Comparison of ENCODE assay signal across 8 mouse cellular contexts in genomic region chr11:83440081-83441064, GRCm38 (mm10). TPM values are rescaled to one million over a fixed set of nuclear protein-coding genes. Genes with fewer than 3 reads are reported as not detected.
A peak's percentile ranks its signal among the peaks of the same experiment; 100 is the strongest.
DNase-seq lines count a peak whose midpoint lies in the region; ATAC-seq lines count a peak whose summit lies in the region.

No protein-coding gene starts in this region.

- under 1% methylated on average over 66 of the region's 75 CpGs for WGBS in hindbrain, embryonic 13.5 days

- no peaks in the 10 kb centered on the region for H3K9me3 ChIP-seq in hindbrain, embryonic 13.5 days

- H3K4me1 ChIP-seq in hindbrain, embryonic 13.5 days (replicated peaks), result peaks cover 18% of the 10 kb centered on the region

- peak overlapping the region; percentile 71 for H3K9ac ChIP-seq in hindbrain, embryonic 13.5 days

- H3K4me3 ChIP-seq in hindbrain, embryonic 13.5 days, result peak overlapping the region; percentile 60

- H3K36me3 ChIP-seq in hindbrain, embryonic 13.5 days, result no peaks in the 10 kb centered on the region

- peak; percentile 81 for DNase-seq in T-cell, adult 2 months (ENCODE audit: low spot score)
- peak; percentile 94 for DNase-seq in cerebellum, postnatal 14 days
- DNase-seq in frontal cortex, postnatal 25 days (ENCODE audit: low spot score in 2 of 2), result peak; percentile 76
- DNase-seq in layer of hippocampus, postnatal 14 days (ENCODE audit: low spot score in 2 of 2), result peak; percentile 86 to 87
- DNase-seq in lung, postnatal 14 days, result peak; percentile 90
- peak; percentile 85 for DNase-seq in ovary, postnatal 36 days (ENCODE audit: low spot score)
- peak; percentile 90 for DNase-seq in thymus, postnatal 14 days

- peak overlapping the region; percentile 12; the same call in 1 of the 2 replicates for H3K27ac ChIP-seq in hindbrain, embryonic 13.5 days

- H3K4me2 ChIP-seq in hindbrain, embryonic 13.5 days, result peak overlapping the region; percentile 80

- peak; percentile 91 for ATAC-seq in hindbrain, embryonic 13.5 days (ENCODE audit: low FRiP score)

- peaks cover 55% of the 10 kb centered on the region for H3K27me3 ChIP-seq in hindbrain, embryonic 13.5 days

RNA-seq across cellular contexts. Expression of gene 1700020L24Rik, which starts 2.9 kb away (rescaled TPM):
- polyA plus RNA-seq in hindbrain, embryonic 13.5 days (2015; fragmentation: Nextera tagmentation; extraction: Ambion mirVana), result 0.48 TPM in 1 of 2 replicates, not detected in the other
- not detected for total RNA-seq in layer of hippocampus, postnatal 14 days (2021)

RNA-seq across cellular contexts. Expression of gene Gas2l2, which starts 11.1 kb away (rescaled TPM):
- 0.43 and 1.4 TPM in 2 replicates for polyA plus RNA-seq in hindbrain, embryonic 13.5 days (2015; fragmentation: Nextera tagmentation; extraction: Ambion mirVana)
- 1 to 10 TPM in 1 of 2 experiments, under 1 TPM in 1; 0.29 to 1.0 TPM for total RNA-seq in layer of hippocampus, postnatal 14 days (2021)

RNA-seq across cellular contexts. Expression of gene Mmp28, which starts 22.5 kb away (rescaled TPM):
- 3.5 and 3.8 TPM in 2 replicates for polyA plus RNA-seq in hindbrain, embryonic 13.5 days (2015; fragmentation: Nextera tagmentation; extraction: Ambion mirVana)
- 1 to 10 TPM; 3.2 to 3.3 TPM for total RNA-seq in layer of hippocampus, postnatal 14 days (2021)

RNA-seq across cellular contexts. Expression of gene Rasl10b, which starts 31.4 kb away (rescaled TPM):
- 22.2 and 22.5 TPM in 2 replicates for polyA plus RNA-seq in hindbrain, embryonic 13.5 days (2015; fragmentation: Nextera tagmentation; extraction: Ambion mirVana)
- 100 to 1,000 TPM; 219 to 224 TPM for total RNA-seq in layer of hippocampus, postnatal 14 days (2021)

RNA-seq across cellular contexts. Expression of gene Taf15, which starts 32.5 kb away (rescaled TPM):
- polyA plus RNA-seq in hindbrain, embryonic 13.5 days (2015; fragmentation: Nextera tagmentation; extraction: Ambion mirVana), result 14.7 and 16.4 TPM in 2 replicates
- 10 to 100 TPM; 64.1 to 65.9 TPM for total RNA-seq in layer of hippocampus, postnatal 14 days (2021)

Comparison
In these comparisons a context has a peak if more than half of its experiments do, and no peak if none do; other contexts are left out.
1. Peak in every context shown above with its lines: DNase-seq, ATAC-seq, H3K4me3 ChIP-seq and H3K27ac ChIP-seq.